Mouse (Mus musculus) spleen, adult 2 months (tissue): Measurements from ENCODE around the gene Anp32a.

Experiments used
- CTCF ChIP-seq: fragments of 200-500 bp; IDR thresholded peaks from 2 replicates; pipeline ENCODE4 v1.5.1; 2011; ENCODE audit warnings: mild to moderate bottlenecking, inconsistent platforms; ENCODE audit not compliant: insufficient read depth, insufficient read length, insufficient replicate concordance; ENCODE audit errors: extremely low read depth
- POLR2A ChIP-seq: fragments of 200-500 bp; IDR thresholded peaks from 2 replicates; pipeline ENCODE4 v1.6.1; 2011; ENCODE audit warnings: low read depth, low read length, inconsistent platforms

- TF ChIP-seq CTCF (no peak), POLR2A (no peak)
Measured at GRCm38 (mm10) chr9:62348050-62348449, 7.0 kb downstream of the Anp32a start.
